Comparison of ENCODE assay signal across 7 mouse cellular contexts in genomic region chr2:119337425-119338265, GRCm38 (mm10). TPM values are rescaled to one million over a fixed set of nuclear protein-coding genes. Genes with fewer than 3 reads are reported as not detected.
DNase-seq lines count a peak whose midpoint lies in the region; ATAC-seq and TF ChIP-seq lines count a peak whose summit lies in the region.

No protein-coding gene starts in this region.

- 0 out of 2 replicates have a peak, but pooled peaks cover 3% of the 10 kb centered on the region for H3K27me3 ChIP-seq in embryonic facial prominence, embryonic 12.5 days
- no peaks in the 10 kb centered on the region for H3K27me3 ChIP-seq in heart, adult 2 months (ENCODE audit: control insufficient read depth, insufficient read depth, low read length)
- peaks cover 8% of the 10 kb centered on the region; the same call in 1 of the 2 replicates for H3K27me3 ChIP-seq in limb, embryonic 13.5 days
- no peaks in the 10 kb centered on the region for H3K27me3 ChIP-seq in midbrain, embryonic 15.5 days (replicated peaks)

- peak overlapping the region; percentile 82 for H3K4me2 ChIP-seq in embryonic facial prominence, embryonic 12.5 days (replicated peaks)
- peak overlapping the region; percentile 81 for H3K4me2 ChIP-seq in limb, embryonic 13.5 days (replicated peaks)
- H3K4me2 ChIP-seq in midbrain, embryonic 15.5 days: peak overlapping the region; percentile 88

- TF ChIP-seq POLR2A in heart, adult 2 months (IDR thresholded peaks at IDR 0.05; ENCODE audit: insufficient read depth, low read depth, low read length): peak; percentile 51; the same call in 1 of the 2 replicates

- H3K36me3 ChIP-seq in embryonic facial prominence, embryonic 12.5 days: no peaks in the 10 kb centered on the region
- peaks cover 11% of the 10 kb centered on the region for H3K36me3 ChIP-seq in heart, adult 2 months (ENCODE audit: control insufficient read depth, insufficient read depth, low read length)
- H3K36me3 ChIP-seq in limb, embryonic 13.5 days: no peaks in the 10 kb centered on the region
- no peaks in the 10 kb centered on the region for H3K36me3 ChIP-seq in midbrain, embryonic 15.5 days (replicated peaks)

- no peaks in the 10 kb centered on the region for H3K79me2 ChIP-seq in heart, adult 2 months (replicated peaks; ENCODE audit: control insufficient read depth, insufficient read depth, low read length)

- intact Hi-C loops in heart, adult 2 months (cut with DNase I): loop anchor here (1.0 to 2.0 kb wide), 3 partner anchors 23 to 77 kb away; no protein-coding TSS in a partner anchor

- TF ChIP-seq EP300 in heart, adult 2 months (IDR thresholded peaks at IDR 0.05; ENCODE audit: insufficient read depth, low read depth, low read length): peak; percentile 54; the same call in 1 of the 2 replicates

- H3K4me1 ChIP-seq in embryonic facial prominence, embryonic 12.5 days: peaks cover 4% of the 10 kb centered on the region; the same call in 1 of the 2 replicates
- peaks cover 9% of the 10 kb centered on the region for H3K4me1 ChIP-seq in heart, adult 2 months (ENCODE audit: control insufficient read depth, insufficient read depth, low read length)
- peaks cover 5% of the 10 kb centered on the region for H3K4me1 ChIP-seq in limb, embryonic 13.5 days
- H3K4me1 ChIP-seq in midbrain, embryonic 15.5 days: peaks cover 8% of the 10 kb centered on the region; the same call in 1 of the 2 replicates

- peak; percentile 100; the same call in 1 of the 2 replicates for TF ChIP-seq CTCF in heart, adult 2 months (IDR thresholded peaks at IDR 0.05)

- peak overlapping the region; percentile 73 for H3K9ac ChIP-seq in embryonic facial prominence, embryonic 12.5 days
- H3K9ac ChIP-seq in heart, adult 2 months (ENCODE audit: low read depth, low read length): peak overlapping the region; percentile 62
- H3K9ac ChIP-seq in limb, embryonic 13.5 days: peak overlapping the region; percentile 74
- peak overlapping the region; percentile 79 for H3K9ac ChIP-seq in midbrain, embryonic 15.5 days

- H3K9me3 ChIP-seq in embryonic facial prominence, embryonic 12.5 days: no peaks in the 10 kb centered on the region
- no peaks in the 10 kb centered on the region for H3K9me3 ChIP-seq in limb, embryonic 13.5 days
- no peaks in the 10 kb centered on the region for H3K9me3 ChIP-seq in midbrain, embryonic 15.5 days

- peak overlapping the region; percentile 55 for H3K4me3 ChIP-seq in embryonic facial prominence, embryonic 12.5 days
- peak overlapping the region; percentile 51 for H3K4me3 ChIP-seq in heart, adult 2 months
- peak overlapping the region; percentile 62 for H3K4me3 ChIP-seq in limb, embryonic 13.5 days
- H3K4me3 ChIP-seq in midbrain, embryonic 15.5 days: peak overlapping the region; percentile 59

- H3K27ac ChIP-seq in embryonic facial prominence, embryonic 12.5 days: peak overlapping the region; percentile 54; the same call in 1 of the 2 replicates
- peak overlapping the region; percentile 90 for H3K27ac ChIP-seq in heart, adult 2 months
- peak overlapping the region; percentile 39; the same call in 1 of the 2 replicates for H3K27ac ChIP-seq in limb, embryonic 13.5 days
- peak overlapping the region; percentile 75 for H3K27ac ChIP-seq in midbrain, embryonic 15.5 days

- WGBS in embryonic facial prominence, embryonic 12.5 days: 9% methylated on average over 59 of the region's 60 CpGs
- 5% methylated on average over 60 of the region's 60 CpGs for WGBS in heart, adult 2 months
- 8% methylated on average over 60 of the region's 60 CpGs for WGBS in limb, embryonic 13.5 days
- WGBS in midbrain, embryonic 15.5 days: 8% methylated on average over 59 of the region's 60 CpGs

- DNase-seq in adrenal gland, postnatal 14 days: peak; percentile 95
- peak; percentile 94 to 96 for DNase-seq in heart, adult 2 months
- peak; percentile 87 to 92 for DNase-seq in kidney, adult 8-10 months
- peak; percentile 77 to 85 for DNase-seq in spleen, adult 18-20 months

- ATAC-seq in embryonic facial prominence, embryonic 12.5 days (ENCODE audit: insufficient number of reproducible peaks, insufficient read depth, low FRiP score, low TSS enrichment): peak; percentile 71
- ATAC-seq in limb, embryonic 13.5 days (ENCODE audit: low FRiP score, low read depth): peak; percentile 80
- ATAC-seq in midbrain, embryonic 15.5 days (replicated peaks): peak; percentile 86

RNA-seq across cellular contexts. Expression of gene Dll4, which starts 12.1 kb away (rescaled TPM):
- 13.7 and 14.4 TPM in 2 replicates for total RNA-seq in adrenal gland, postnatal 14 days (2021)
- 5.1 and 5.7 TPM in 2 replicates for polyA plus RNA-seq in embryonic facial prominence, embryonic 12.5 days (2016; fragmentation: Nextera tagmentation; extraction: Ambion mirVana)
- total RNA-seq in heart, adult 2 months (2021): 10 to 100 TPM; 13.7 to 15.8 TPM
- polyA plus RNA-seq in heart, adult 2 months (2012; rRNA removed): 22.0 and 35.8 TPM in 2 replicates
- polyA plus RNA-seq in limb, embryonic 13.5 days (2015; fragmentation: Nextera tagmentation; extraction: Ambion mirVana): 5.4 TPM in 2 replicates
- 5.2 and 5.3 TPM in 2 replicates for polyA plus RNA-seq in midbrain, embryonic 15.5 days (2015; fragmentation: Nextera tagmentation; extraction: Ambion mirVana)

RNA-seq across cellular contexts. Expression of gene Chac1, which starts 13.4 kb away (rescaled TPM):
- total RNA-seq in adrenal gland, postnatal 14 days (2021): 3.7 and 6.2 TPM in 2 replicates
- polyA plus RNA-seq in embryonic facial prominence, embryonic 12.5 days (2016; fragmentation: Nextera tagmentation; extraction: Ambion mirVana): 0.79 and 1.0 TPM in 2 replicates
- total RNA-seq in heart, adult 2 months (2021): 10 to 100 TPM in 1 of 2 experiments, 1 to 10 TPM in 1; 5.6 to 13.7 TPM
- polyA plus RNA-seq in heart, adult 2 months (2012; rRNA removed): 6.2 and 8.1 TPM in 2 replicates
- 0.70 and 1.0 TPM in 2 replicates for polyA plus RNA-seq in limb, embryonic 13.5 days (2015; fragmentation: Nextera tagmentation; extraction: Ambion mirVana)
- polyA plus RNA-seq in midbrain, embryonic 15.5 days (2015; fragmentation: Nextera tagmentation; extraction: Ambion mirVana): 8.1 and 9.0 TPM in 2 replicates

RNA-seq across cellular contexts. Expression of gene Vps18, which starts 49.1 kb away (rescaled TPM):
- 18.1 and 18.6 TPM in 2 replicates for total RNA-seq in adrenal gland, postnatal 14 days (2021)
- 23.8 and 23.9 TPM in 2 replicates for polyA plus RNA-seq in embryonic facial prominence, embryonic 12.5 days (2016; fragmentation: Nextera tagmentation; extraction: Ambion mirVana)
- 10 to 100 TPM; 12.2 TPM for total RNA-seq in heart, adult 2 months (2021)
- polyA plus RNA-seq in heart, adult 2 months (2012; rRNA removed): 10.2 and 12.6 TPM in 2 replicates
- polyA plus RNA-seq in limb, embryonic 13.5 days (2015; fragmentation: Nextera tagmentation; extraction: Ambion mirVana): 21.0 and 21.5 TPM in 2 replicates
- polyA plus RNA-seq in midbrain, embryonic 15.5 days (2015; fragmentation: Nextera tagmentation; extraction: Ambion mirVana): 31.7 and 32.3 TPM in 2 replicates

Comparison
In these comparisons a context has a peak if more than half of its experiments do, and no peak if none do; other contexts are left out.
1. Peak in every context shown above with its lines: DNase-seq, ATAC-seq, H3K4me3 ChIP-seq and H3K27ac ChIP-seq.
2. H3K27ac ChIP-seq: peak in every context shown above with its lines; median percentile 90 in heart, adult 2 months; 75 in midbrain, embryonic 15.5 days; 54 in embryonic facial prominence, embryonic 12.5 days; 39 in limb, embryonic 13.5 days.